Mouse (Mus musculus): ENCODE results near the gene Ktn1.

Gene Ktn1

GRCm38 (mm10) chr14:47754253-47754897, 106.1 kb downstream of the Ktn1 start:
- no peak for DNase-seq (ENCODE audit: low read depth, low spot score)

- DNase-seq (ENCODE audit: low read depth, low spot score), result peak; percentile 63
Observed at GRCm38 (mm10) chr14:47756411-47757065, 108.3 kb downstream of the Ktn1 start.

DNA sequence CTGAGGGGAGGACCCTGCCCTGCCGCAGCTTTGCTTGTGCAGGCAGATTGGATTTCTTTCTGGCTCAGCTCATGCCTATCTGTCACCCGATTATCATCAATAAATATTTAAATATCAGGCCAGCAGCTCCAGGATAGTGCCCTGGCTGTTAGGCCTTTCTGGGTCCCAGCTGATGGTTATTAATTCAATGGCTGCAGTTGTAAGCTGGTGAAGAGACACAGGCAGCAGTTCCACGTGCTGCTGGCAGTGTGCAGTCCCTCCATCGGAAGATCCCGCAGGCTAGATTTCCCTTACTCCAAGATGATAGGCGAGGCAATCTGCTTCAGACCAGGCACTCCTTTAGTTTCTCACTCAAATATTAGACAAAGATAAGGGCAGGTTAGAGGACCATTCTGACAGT, 116.9 kb downstream of the Ktn1 start:
- DNase-seq (ENCODE audit: low read depth, low spot score), result no peak

- no peak for DNase-seq (ENCODE audit: low read depth, low spot score)
Observed at GRCm38 (mm10) chr14:47765796-47766195, 117.5 kb downstream of the Ktn1 start.

DNA sequence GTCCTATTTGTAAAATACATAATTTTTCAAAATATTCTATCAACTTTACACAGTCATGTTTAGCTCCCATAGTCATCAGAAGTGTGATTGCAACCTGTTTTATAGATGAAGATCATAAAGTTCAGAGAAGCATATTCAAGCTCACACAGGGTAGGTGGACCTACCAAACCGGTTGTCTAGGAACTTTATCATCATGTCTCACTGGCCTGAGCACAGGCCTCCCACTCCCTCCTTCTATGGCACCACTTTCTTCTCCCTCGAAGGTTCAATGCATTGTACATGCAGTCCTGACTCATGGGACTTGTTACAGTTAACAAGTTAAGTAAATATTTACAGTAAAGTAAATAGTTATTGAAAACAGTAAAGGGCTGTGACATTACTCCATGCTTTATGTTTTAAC, 118.1 kb downstream of the Ktn1 start:
- no peak for DNase-seq (ENCODE audit: low read depth, low spot score)

DNA sequence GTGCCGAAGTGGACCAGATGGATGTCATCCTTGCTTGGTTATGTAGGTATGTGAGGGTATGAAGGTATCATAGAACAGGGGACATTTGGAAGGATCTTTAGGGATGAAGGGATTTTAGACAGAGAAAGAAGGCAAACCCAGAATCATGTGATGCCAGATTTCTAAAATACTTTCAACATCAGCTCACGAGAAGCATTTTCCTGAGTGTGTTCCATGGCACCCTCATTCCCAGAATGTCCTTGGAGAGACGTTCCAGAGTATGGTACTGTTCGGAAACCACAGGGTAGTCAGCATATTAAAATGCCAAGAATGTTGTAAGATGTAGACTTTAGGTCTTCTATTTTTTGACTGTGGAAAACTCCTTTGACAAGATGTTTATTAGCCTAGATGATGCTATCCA, 123.2 kb downstream of the Ktn1 start:
- no peak for DNase-seq (ENCODE audit: low read depth, low spot score)

DNA sequence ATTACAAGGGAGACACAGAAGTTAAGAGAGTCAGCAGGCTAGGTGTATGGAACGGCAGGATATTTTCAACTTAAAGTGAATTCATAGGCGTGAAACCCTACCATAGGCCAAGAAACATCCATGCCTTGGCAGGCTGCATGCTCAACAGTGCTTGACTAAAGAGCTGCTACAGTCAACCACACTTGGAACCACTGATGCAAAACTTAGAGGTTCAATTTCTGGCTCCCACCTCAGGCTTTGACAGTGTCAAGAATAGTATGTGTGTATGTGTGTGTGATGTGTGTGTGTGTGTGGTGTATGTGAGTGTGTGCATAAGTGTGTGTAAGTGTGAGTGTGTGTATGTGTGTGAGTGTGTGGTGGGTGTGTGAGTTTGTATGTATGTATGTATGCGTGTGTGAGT, 127.3 kb downstream of the Ktn1 start:
- no peak for DNase-seq (ENCODE audit: low read depth, low spot score)

DNA sequence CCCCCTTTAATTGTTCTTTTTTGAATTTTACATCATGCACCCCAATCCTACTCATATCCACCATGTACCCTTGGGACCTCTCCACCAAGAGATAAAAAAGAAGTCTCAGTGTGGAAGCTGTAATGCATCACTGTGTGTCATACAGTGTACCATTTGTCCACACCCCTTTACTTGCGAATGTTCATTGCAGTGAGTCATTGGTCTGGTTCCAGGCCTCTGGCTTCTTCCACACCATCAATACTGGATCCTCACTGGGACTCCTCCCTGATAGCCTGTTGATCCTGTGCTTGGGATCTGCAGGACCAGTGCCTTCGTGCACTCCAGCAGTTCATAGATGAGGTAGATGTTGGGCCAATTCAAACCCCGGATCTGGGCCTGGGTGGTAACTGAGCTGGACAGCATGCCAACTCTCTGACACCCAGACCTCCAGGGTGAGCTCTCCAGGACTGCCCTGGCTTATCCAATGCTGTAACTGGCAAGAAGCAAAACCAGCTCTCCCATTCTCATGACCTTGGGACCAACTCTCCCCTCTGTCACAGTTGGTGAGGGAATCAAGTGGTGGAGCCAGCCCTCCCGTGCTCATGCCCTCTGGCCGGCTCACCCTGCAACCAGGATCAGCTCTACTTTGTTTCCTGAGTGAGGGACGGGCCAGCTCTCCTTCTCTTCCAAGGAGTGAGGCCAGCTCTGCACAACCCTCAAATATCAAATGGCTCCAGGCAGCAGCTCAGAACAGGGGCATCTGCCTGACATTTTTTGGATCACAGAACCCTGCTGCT, 128.2 kb downstream of the Ktn1 start:
- peak; percentile 86 for DNase-seq (ENCODE audit: low read depth, low spot score)

GRCm38 (mm10) chr14:47786112-47786511, 137.9 kb downstream of the Ktn1 start:
- no peak for DNase-seq (ENCODE audit: low read depth, low spot score)
